Mouse (Mus musculus) liver, embryonic 14.5 days (tissue): ENCODE data around the gene Fgfr2. TPM values are rescaled to one million over a fixed set of nuclear protein-coding genes. Genes with fewer than 3 reads are reported as not detected.

Experiments used
- ATAC-seq: fragments of 200-750 bp; cut with Nextera tagmentation; 2 replicates; pipeline ENCODE4 v1.8.0; 2017; ENCODE audit warnings: moderate number of reproducible peaks, mild to moderate bottlenecking, moderate library complexity; ENCODE audit not compliant: insufficient read depth
- DNase-seq, 3 experiments: peaks; one replicate each; pipeline ENCODE4 v3.0.0-alpha.2; 2012 to 2013; ENCODE audit warnings: low read depth in 3 of 3, low spot score in 3 of 3
- H3K27ac ChIP-seq: fragments of 300-500 bp; sonication (generic); 2 replicates; pipeline ENCODE4 v1.5.1; 2014; ENCODE audit warnings: moderate library complexity, mild to moderate bottlenecking, control low read depth, inconsistent platforms
- H3K27me3 ChIP-seq: fragments of 300-500 bp; sonication (generic); 2 replicates; pipeline ENCODE4 v1.6.1; 2014; ENCODE audit warnings: mild to moderate bottlenecking, low read length, moderate library complexity; ENCODE audit not compliant: control insufficient read depth, insufficient read depth
- H3K36me3 ChIP-seq: fragments of 300-500 bp; sonication (generic); replicated peaks from 2 replicates; pipeline ENCODE4 v1.6.1; 2014; ENCODE audit warnings: low read depth; ENCODE audit not compliant: control insufficient read depth, insufficient read depth
- H3K4me1 ChIP-seq, 2 experiments: fragments of 200-500 bp in 1 of 2; fragments of 300-500 bp in 1 of 2; sonication (generic) in 1 of 2; replicated peaks; 2 replicates each; pipeline ENCODE4 v1.6.1; 2012 to 2014; ENCODE audit warnings: antibody characterized with exemption in 1 of 2, inconsistent platforms in 1 of 2, low read length in 1 of 2; ENCODE audit not compliant: control insufficient read depth in 2 of 2, insufficient read depth in 2 of 2
- H3K4me2 ChIP-seq: fragments of 300-500 bp; sonication (generic); 2 replicates; pipeline ENCODE4 v1.6.1; 2014; ENCODE audit warnings: low read depth, mild to moderate bottlenecking, control low read depth, moderate library complexity
- H3K4me3 ChIP-seq, 2 experiments: fragments of 200-500 bp in 1 of 2; fragments of 300-500 bp in 1 of 2; sonication (generic) in 1 of 2; 2 replicates each; pipeline ENCODE4 v1.5.1; 2012 to 2014; ENCODE audit warnings: low read depth in 2 of 2, low read length in 2 of 2, mild to moderate bottlenecking in 2 of 2, control low read depth in 1 of 2, inconsistent platforms in 1 of 2, moderate library complexity in 1 of 2; ENCODE audit not compliant: insufficient read depth in 1 of 2
- H3K9ac ChIP-seq: fragments of 300-500 bp; sonication (generic); replicated peaks from 2 replicates; pipeline ENCODE4 v1.6.1; 2014; ENCODE audit warnings: mild to moderate bottlenecking, control low read depth, moderate library complexity
- H3K9me3 ChIP-seq: fragments of 300-500 bp; sonication (generic); 2 replicates; pipeline ENCODE4 v1.6.1; 2016; ENCODE audit warnings: low read length, mixed read lengths; ENCODE audit not compliant: control insufficient read depth
- CTCF ChIP-seq: IDR thresholded peaks from 2 replicates; pipeline ENCODE4 v1.5.1; 2016; ENCODE audit warnings: antibody characterized with exemption, low read depth, control low read depth
- EP300 ChIP-seq: IDR thresholded peaks from 2 replicates; pipeline ENCODE4 v1.6.1; 2016; ENCODE audit warnings: antibody characterized with exemption, low read depth
- WGBS: fragments of 180-500 bp; shearing (Covaris S2); extraction: QIAGEN DNeasy Blood & Tissue Kit; methylation state at CpG from one replicate; pipeline ENCODE4 v1.1.7; 2014; ENCODE audit not compliant: insufficient replicate concordance; 5-methylcytosine and 5-hydroxymethylcytosine counted together
- polyA plus RNA-seq, 2 experiments: library from polyadenylated mRNA; depleted of rRNA in 1 of 2; stranded (reverse) in 1 of 2; unstranded in 1 of 2; fragments of >200 nt; fragmentation: Nextera tagmentation in 1 of 2; extraction: Ambion mirVana in 1 of 2; gene quantifications; 2 replicates each; pipeline versions ENCODE4 v1.2.1 to v1.2.3; 2012 to 2014

The Fgfr2 gene
- polyA plus RNA-seq, 2 experiments = 7.9 to 8.8 TPM

DNA sequence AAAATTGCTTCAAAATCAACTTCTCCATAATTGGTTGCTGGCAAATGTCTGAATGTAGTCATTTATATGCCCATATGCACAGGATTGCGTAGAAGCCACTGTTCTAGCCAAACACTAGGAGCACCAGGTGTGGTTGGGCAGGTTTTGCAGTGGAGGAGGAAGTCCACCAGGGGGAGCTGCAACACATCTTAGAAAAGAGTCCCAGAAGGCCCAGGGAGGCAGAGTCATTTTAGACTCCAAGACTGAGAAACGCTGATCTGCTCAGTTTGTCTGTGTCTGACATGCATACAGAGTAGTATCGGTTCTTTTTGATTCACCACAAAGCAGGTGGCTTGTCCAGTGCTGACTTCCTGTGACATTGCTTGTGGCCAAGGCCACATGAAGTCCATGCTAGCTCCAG lies 2352.4 kb downstream of the Fgfr2 start:
- ATAC-seq = no peak
- WGBS = 26% methylated on average over 3 of the region's 3 CpGs

DNA sequence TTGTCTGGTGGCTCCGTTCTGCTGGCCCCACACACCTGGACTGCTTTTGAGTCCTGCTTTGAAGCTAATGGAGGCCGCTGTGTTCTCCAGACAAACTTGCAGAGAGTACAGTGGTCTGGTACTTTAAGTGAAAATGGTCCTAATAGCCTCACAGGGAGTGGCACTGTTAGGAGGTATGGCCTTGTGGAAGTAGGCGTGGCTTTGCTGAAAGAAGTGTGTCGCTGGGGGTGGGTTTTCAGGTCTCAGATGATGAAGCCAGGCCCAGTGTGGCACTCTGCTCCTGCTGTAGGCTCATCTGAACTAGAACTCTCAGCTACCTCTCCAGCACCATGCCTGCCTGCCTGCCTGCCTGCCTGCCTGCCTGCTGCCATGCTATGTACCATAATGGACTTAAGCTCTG lies 2355.0 kb downstream of the Fgfr2 start:
- DNase-seq = no peak
- 48% methylated on average over 4 of the region's 4 CpGs for WGBS

More for the DNA sequence above, 2352.4 kb downstream of the Fgfr2 start:
- Histone ChIP-seq H3K9ac (no peak overlapping the region), H3K36me3 (no peaks in the 10 kb centered on the region), H3K4me1 (0 out of 4 replicates have a peak, but pooled peaks cover 0 to 2% of the 10 kb centered on the region in 2 experiments), H3K27me3 (no peaks in the 10 kb centered on the region), H3K27ac (no peak overlapping the region), H3K4me3 (no peak overlapping the region), H3K4me2 (no peak overlapping the region), H3K9me3 (no peaks in the 10 kb centered on the region)
- DNase-seq = peak; percentile 22 to 38 (median 27)
- TF ChIP-seq CTCF = peak; percentile 79
- TF ChIP-seq EP300 = no peak

DNA sequence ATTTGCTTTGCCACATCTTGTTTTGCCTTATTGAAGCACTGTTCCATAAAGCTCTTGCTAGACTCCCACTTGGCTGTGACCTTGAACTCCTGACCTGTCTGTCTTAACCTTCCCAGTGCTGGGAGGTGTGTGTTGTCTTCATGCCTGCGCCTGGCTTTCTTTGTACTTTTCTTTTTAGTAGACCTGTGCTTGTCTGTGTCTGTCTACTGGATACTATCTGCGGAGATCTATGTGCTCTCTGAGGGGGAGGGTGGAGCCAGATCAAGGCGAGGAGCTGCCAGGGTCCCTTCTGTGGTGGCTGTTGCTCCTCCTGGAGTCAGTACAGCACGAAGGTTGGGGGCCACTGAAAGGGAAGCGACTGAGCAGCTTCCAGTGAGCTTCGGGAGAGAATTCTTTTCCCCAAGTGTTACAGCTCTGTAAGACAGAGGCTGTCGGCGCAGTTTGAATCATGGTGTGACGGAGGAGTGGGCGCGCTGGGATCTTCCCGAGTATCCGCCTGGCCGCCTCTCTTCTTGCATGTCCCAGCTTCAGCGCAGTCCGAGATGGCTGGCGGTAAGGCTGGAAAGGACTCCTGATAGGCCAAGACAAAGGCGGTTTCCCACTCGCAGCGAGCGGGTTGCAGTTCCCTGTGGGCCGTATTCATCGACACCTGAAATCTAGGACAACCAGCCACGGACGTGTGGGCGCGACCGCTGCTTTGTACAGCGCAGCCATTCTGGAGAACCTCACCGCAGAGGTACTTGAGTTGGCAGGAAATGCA lies 2356.6 kb downstream of the Fgfr2 start:
- H3K4me2 ChIP-seq = no peak overlapping the region
- no peaks in the 10 kb centered on the region for H3K9me3 ChIP-seq
- ATAC-seq (no peak), DNase-seq (no peak)
- WGBS = 64% methylated on average over 30 of the region's 30 CpGs
- H3K4me3 ChIP-seq = no peak overlapping the region
- H3K4me1 ChIP-seq = no peaks in the 10 kb centered on the region
- TF ChIP-seq EP300 (no peak), CTCF (no peak)
- no peaks in the 10 kb centered on the region for H3K27me3 ChIP-seq
- H3K36me3 ChIP-seq = no peaks in the 10 kb centered on the region
- no peak overlapping the region for H3K27ac ChIP-seq
- no peak overlapping the region for H3K9ac ChIP-seq

More for the DNA sequence above, 2355.0 kb downstream of the Fgfr2 start:
- Histone ChIP-seq H3K4me3 (no peak overlapping the region), H3K9me3 (no peaks in the 10 kb centered on the region), H3K9ac (no peak overlapping the region), H3K36me3 (no peaks in the 10 kb centered on the region), H3K27ac (no peak overlapping the region), H3K4me2 (no peak overlapping the region), H3K4me1 (no peaks in the 10 kb centered on the region), H3K27me3 (no peaks in the 10 kb centered on the region)
- no peak for ATAC-seq
- TF ChIP-seq CTCF (no peak), EP300 (no peak)

DNA sequence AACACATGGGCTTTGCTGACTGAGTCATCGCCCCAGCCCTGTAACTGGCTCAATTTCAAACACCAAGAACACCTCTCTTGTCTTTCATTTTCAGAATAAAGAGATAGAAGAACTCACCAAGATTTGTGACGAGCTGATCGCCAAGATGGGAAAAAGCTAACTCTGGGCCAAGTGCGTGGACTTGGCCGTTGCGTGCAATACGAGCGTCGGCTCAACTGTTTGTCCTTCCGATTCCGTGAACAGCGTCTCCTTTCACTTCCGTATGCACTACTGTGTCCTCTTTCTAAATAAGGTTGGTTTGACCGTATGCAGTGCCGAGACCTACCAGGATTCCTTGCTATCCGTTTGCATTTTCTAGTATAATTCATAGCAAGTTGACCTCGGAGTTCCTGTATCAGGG lies 2359.0 kb downstream of the Fgfr2 start:
- no peaks in the 10 kb centered on the region for H3K27me3 ChIP-seq
- no peak overlapping the region for H3K27ac ChIP-seq
- DNase-seq (no peak), ATAC-seq (no peak)
- no peak overlapping the region for H3K4me2 ChIP-seq
- no peak overlapping the region for H3K9ac ChIP-seq
- H3K4me1 ChIP-seq = no peaks in the 10 kb centered on the region
- TF ChIP-seq CTCF (no peak), EP300 (no peak)
- H3K36me3 ChIP-seq = no peaks in the 10 kb centered on the region
- 81% methylated on average over 17 of the region's 17 CpGs for WGBS
- no peak overlapping the region for H3K4me3 ChIP-seq
- no peaks in the 10 kb centered on the region for H3K9me3 ChIP-seq

DNA sequence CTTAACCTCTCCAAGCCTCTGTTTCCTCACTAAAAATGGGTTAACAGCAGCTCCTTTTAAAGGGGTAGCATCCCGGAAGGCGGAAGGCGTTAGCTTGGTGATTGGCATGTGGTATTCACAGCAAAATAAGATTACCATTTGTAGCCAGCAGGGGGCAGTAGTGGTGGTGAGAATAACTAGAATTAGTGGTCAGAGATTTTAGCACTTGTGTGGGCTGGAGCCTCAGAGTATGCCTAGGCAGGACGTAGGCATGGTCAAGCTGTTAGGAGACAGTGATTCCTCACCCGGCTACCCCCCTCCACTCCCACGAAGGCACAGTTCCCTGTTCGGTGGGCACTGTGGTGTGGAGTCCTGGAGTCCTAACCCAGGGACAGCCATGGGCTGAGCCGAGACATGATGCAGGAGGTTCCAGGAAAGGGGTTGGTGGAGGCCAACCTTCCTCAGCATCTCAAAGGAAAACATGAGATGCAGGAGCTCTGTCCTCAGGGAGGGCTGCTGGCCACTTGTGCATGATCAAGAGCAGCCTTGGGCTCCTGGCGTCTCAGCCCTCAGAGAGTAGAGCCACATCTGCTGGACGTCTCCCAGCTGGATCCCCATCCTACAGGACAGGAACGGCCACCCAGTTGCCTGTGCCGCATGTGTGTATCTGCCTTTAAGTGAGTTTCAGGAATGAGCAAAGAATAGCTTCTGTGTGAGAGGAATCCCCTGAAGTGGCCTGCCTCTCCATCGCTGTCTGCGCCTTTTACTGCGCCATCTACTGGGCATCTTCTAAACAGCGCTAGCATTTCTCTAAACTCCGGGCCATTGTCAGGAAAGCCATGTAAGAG lies 2360.9 kb downstream of the Fgfr2 start:
- H3K9ac ChIP-seq = no peak overlapping the region
- TF ChIP-seq EP300 = no peak
- TF ChIP-seq CTCF = peak; percentile 77
- no peak overlapping the region for H3K4me2 ChIP-seq
- DNase-seq (peak; percentile 20 to 29 (median 28)), ATAC-seq (0 out of 2 replicates have a peak, but pooled peaks have one; percentile 33)
- H3K9me3 ChIP-seq = no peaks in the 10 kb centered on the region
- H3K27me3 ChIP-seq = no peaks in the 10 kb centered on the region
- H3K36me3 ChIP-seq = no peaks in the 10 kb centered on the region
- no peak overlapping the region for H3K4me3 ChIP-seq
- H3K27ac ChIP-seq = no peak overlapping the region
- no peaks in the 10 kb centered on the region for H3K4me1 ChIP-seq
- 29% methylated on average over 17 of the region's 17 CpGs for WGBS
